ENCODE assay signal across 12 mouse cellular contexts in genomic region chr11:64752299-64752698, GRCm38 (mm10).
DNase-seq lines count a peak whose midpoint lies in the region; ATAC-seq and TF ChIP-seq lines count a peak whose summit lies in the region.
"Had no signal": no experiment of that assay in that cellular context is flagged by ENCODE, and none has a peak within 500 bp of the region (broad histone marks: within the 10 kb centered on the region; RNA-seq: fewer than 3 reads in every experiment).

No protein-coding gene starts in this region.

- H3K4me2 ChIP-seq in lung, embryonic 14.5 days, result no peak overlapping the region
- H3K4me2 ChIP-seq: midbrain, embryonic 13.5 days had no signal

- TF ChIP-seq CTCF in lung, embryonic 14.5 days (IDR thresholded peaks at IDR 0.05; ENCODE audit: low read depth), result peak; percentile 22; the same call in 1 of the 2 replicates

- H3K4me3 ChIP-seq in lung, embryonic 14.5 days (ENCODE audit: low read depth, low read length), result no peak overlapping the region
- H3K4me3 ChIP-seq: midbrain, embryonic 13.5 days had no signal

- no peak for ATAC-seq in CD4-positive, CD25-positive, alpha-beta regulatory T cell, adult 4 months
- no peak for ATAC-seq in lung, embryonic 14.5 days (ENCODE audit: insufficient read depth)
- peak; percentile 86 for ATAC-seq in common myeloid progenitor, adult 5-6 weeks (replicated peaks; ENCODE audit: low read depth, poor library complexity, severe bottlenecking)
- ATAC-seq: midbrain, embryonic 13.5 days had no signal

- no peak overlapping the region for H3K27ac ChIP-seq in lung, embryonic 14.5 days (ENCODE audit: low read depth)
- H3K27ac ChIP-seq: midbrain, embryonic 13.5 days had no signal

- no peaks in the 10 kb centered on the region for H3K9me3 ChIP-seq in lung, embryonic 14.5 days (ENCODE audit: low read depth, low read length)
- H3K9me3 ChIP-seq: midbrain, embryonic 13.5 days had no signal

- 59% methylated on average over 3 of the region's 3 CpGs for WGBS in lung, embryonic 14.5 days

- H3K9ac ChIP-seq in lung, embryonic 14.5 days, result no peak overlapping the region
- H3K9ac ChIP-seq: midbrain, embryonic 13.5 days had no signal

- peak; percentile 50 for DNase-seq in CD4-positive, CD25-positive, alpha-beta regulatory T cell, adult 2 months (ENCODE audit: low read depth, low spot score)
- no peak for DNase-seq in lung, embryonic 14.5 days
- DNase-seq in lung, postnatal 14 days, result no peak
- DNase-seq in thymus, postnatal 14 days, result peak; percentile 75
- no peak for DNase-seq in ovary, postnatal 36 days (ENCODE audit: low spot score)
- no peak for DNase-seq in right cerebral cortex, postnatal 10 days (ENCODE audit: low spot score in 2 of 2)
- DNase-seq: kidney, adult 11 months; layer of hippocampus, postnatal 36 days; spleen, adult 18-20 months had no signal

- H3K36me3 ChIP-seq in lung, embryonic 14.5 days (ENCODE audit: insufficient read depth), result no peaks in the 10 kb centered on the region
- H3K36me3 ChIP-seq: midbrain, embryonic 13.5 days had no signal

- no peaks in the 10 kb centered on the region for H3K4me1 ChIP-seq in lung, embryonic 14.5 days (ENCODE audit: insufficient read depth)

- H3K27me3 ChIP-seq in lung, embryonic 14.5 days (ENCODE audit: insufficient read depth, low read length), result no peaks in the 10 kb centered on the region
- H3K27me3 ChIP-seq: midbrain, embryonic 13.5 days had no signal

Comparison
In these comparisons a context has a peak if more than half of its experiments do, and no peak if none do; other contexts are left out.
1. DNase-seq: peak in CD4-positive, CD25-positive, alpha-beta regulatory T cell, adult 2 months (single experiment) and thymus, postnatal 14 days (single experiment); none in lung, embryonic 14.5 days (single experiment), lung, postnatal 14 days (single experiment), ovary, postnatal 36 days (single experiment) and right cerebral cortex, postnatal 10 days (0 of 2).